ENCODE assay signal across 10 mouse cellular contexts in genomic region chr11:115638498-115639409, GRCm38 (mm10). TPM values are rescaled to one million over a fixed set of nuclear protein-coding genes. Genes with fewer than 3 reads are reported as not detected.
DNase-seq lines count a peak whose midpoint lies in the region; ATAC-seq lines count a peak whose summit lies in the region.
"Had no signal": no experiment of that assay in that cellular context is flagged by ENCODE, and none has a peak within 500 bp of the region (broad histone marks: within the 10 kb centered on the region; RNA-seq: fewer than 3 reads in every experiment).

No protein-coding gene starts in this region.

- H3K9ac ChIP-seq in kidney, embryonic 14.5 days (ENCODE audit: low read depth, low read length), result no peak overlapping the region
- H3K9ac ChIP-seq: forebrain, embryonic 15.5 days; stomach, embryonic 15.5 days had no signal

- no peaks in the 10 kb centered on the region for H3K4me1 ChIP-seq in kidney, embryonic 14.5 days (ENCODE audit: control insufficient read depth, insufficient read depth, low read length)
- H3K4me1 ChIP-seq: forebrain, embryonic 15.5 days had no signal

- H3K9me3 ChIP-seq in kidney, embryonic 14.5 days (ENCODE audit: control insufficient read depth, low read length), result no peaks in the 10 kb centered on the region
- H3K9me3 ChIP-seq: forebrain, embryonic 15.5 days; stomach, embryonic 15.5 days had no signal

- DNase-seq in kidney, postnatal 36 days, result no peak
- peak; percentile 49 for DNase-seq in CD4-positive helper T cell, adult 2 months (ENCODE audit: low read depth, low spot score)
- peak; percentile 29 for DNase-seq in c-Kit-positive CD71-negative TER-119-negative erythroid progenitor cells, embryonic 14.5 days (ENCODE audit: low read depth)
- no peak for DNase-seq in urinary bladder, adult 18-20 months (ENCODE audit: low spot score in 2 of 2)
- no peak for DNase-seq in heart, postnatal 25 days (ENCODE audit: low spot score)

- H3K36me3 ChIP-seq in kidney, embryonic 14.5 days (ENCODE audit: control insufficient read depth, insufficient read depth, low read length), result no peaks in the 10 kb centered on the region
- H3K36me3 ChIP-seq in macrophage (ENCODE audit: inconsistent target), result peaks cover 5% of the 10 kb centered on the region; the same call in 1 of the 2 replicates
- H3K36me3 ChIP-seq: stomach, embryonic 15.5 days had no signal

- H3K79me2 ChIP-seq in macrophage (ENCODE audit: inconsistent target), result no peaks in the 10 kb centered on the region; the same call in 1 of the 2 replicates

- no peak overlapping the region for H3K4me3 ChIP-seq in kidney, embryonic 14.5 days (ENCODE audit: low read length)
- H3K4me3 ChIP-seq in macrophage (ENCODE audit: inconsistent target), result no peak overlapping the region
- H3K4me3 ChIP-seq: forebrain, embryonic 15.5 days; stomach, embryonic 15.5 days had no signal

- no peak; the same call in 1 of the 2 replicates for ATAC-seq in kidney, embryonic 14.5 days (ENCODE audit: low FRiP score, low TSS enrichment)
- no peak for ATAC-seq in frontal cortex, adult (ENCODE audit: low TSS enrichment)
- ATAC-seq: forebrain, embryonic 15.5 days had no signal

- intact Hi-C loops in heart, postnatal 25 days (cut with DNase I), result no loop called here

- peak overlapping the region; percentile 38; the same call in 1 of the 2 replicates for H3K27ac ChIP-seq in kidney, embryonic 14.5 days (ENCODE audit: low read depth, low read length)
- H3K27ac ChIP-seq in macrophage, result peak overlapping the region; percentile 80
- H3K27ac ChIP-seq: forebrain, embryonic 15.5 days; stomach, embryonic 15.5 days had no signal

- H3K4me2 ChIP-seq in kidney, embryonic 14.5 days (replicated peaks; ENCODE audit: low read depth, low read length), result no peak overlapping the region
- H3K4me2 ChIP-seq: forebrain, embryonic 15.5 days; stomach, embryonic 15.5 days had no signal

- H3K27me3 ChIP-seq in kidney, embryonic 14.5 days (ENCODE audit: control insufficient read depth, insufficient read depth, low read length), result no peaks in the 10 kb centered on the region
- H3K27me3 ChIP-seq: forebrain, embryonic 15.5 days; stomach, embryonic 15.5 days had no signal

- WGBS in kidney, embryonic 14.5 days, result 61% methylated on average over 5 of the region's 5 CpGs
- WGBS in macrophage (ENCODE audit: missing documents), result 45% methylated on average over 5 of the region's 5 CpGs

RNA-seq across cellular contexts. Expression of gene Slc25a19, which starts 10.7 kb away (rescaled TPM):
- polyA plus RNA-seq in kidney, embryonic 14.5 days (2014; fragmentation: Nextera tagmentation; extraction: Ambion mirVana), result 35.3 and 40.8 TPM in 2 replicates
- 10 to 100 TPM; 11.5 to 92.4 (median 48.7) TPM for total RNA-seq in macrophage (2018; cell fraction: chromatin; rRNA removed)
- total RNA-seq in macrophage (2018; cell fraction: cytosol; rRNA removed), result 10 to 100 TPM in 25 of 26 experiments, 1 to 10 TPM in 1; 8.4 to 30.4 (median 22.0) TPM
- 10 to 100 TPM; 15.6 to 83.5 (median 39.5) TPM for total RNA-seq in macrophage (2018; cell fraction: nucleus; rRNA removed)
- 14.9 to 26.4 TPM (median 17.0 TPM) in 3 replicates for polyA plus RNA-seq in macrophage (2018)
- total RNA-seq in heart, postnatal 25 days (2021), result 10 to 100 TPM; 41.6 to 45.9 TPM

RNA-seq across cellular contexts. Expression of gene Mif4gd, which starts 26.0 kb away (rescaled TPM):
- 33.3 and 33.6 TPM in 2 replicates for polyA plus RNA-seq in kidney, embryonic 14.5 days (2014; fragmentation: Nextera tagmentation; extraction: Ambion mirVana)
- total RNA-seq in macrophage (2018; cell fraction: chromatin; rRNA removed), result 10 to 100 TPM; 17.5 to 86.6 (median 58.6) TPM
- 10 to 100 TPM; 38.8 to 58.2 (median 50.4) TPM for total RNA-seq in macrophage (2018; cell fraction: cytosol; rRNA removed)
- 100 to 1,000 TPM in 1 of 26 experiments, 10 to 100 TPM in 25; 30.6 to 102 (median 72.1) TPM for total RNA-seq in macrophage (2018; cell fraction: nucleus; rRNA removed)
- polyA plus RNA-seq in macrophage (2018), result 24.9 to 57.5 TPM (median 29.7 TPM) in 3 replicates
- total RNA-seq in heart, postnatal 25 days (2021), result 10 to 100 TPM; 45.5 to 56.9 TPM

RNA-seq across cellular contexts. Expression of gene Gga3, which starts 34.9 kb away (rescaled TPM):
- polyA plus RNA-seq in kidney, embryonic 14.5 days (2014; fragmentation: Nextera tagmentation; extraction: Ambion mirVana), result 14.4 and 22.7 TPM in 2 replicates
- 100 to 1,000 TPM in 17 of 26 experiments, 10 to 100 TPM in 9; 46.6 to 225 (median 115) TPM for total RNA-seq in macrophage (2018; cell fraction: chromatin; rRNA removed)
- 10 to 100 TPM; 12.4 to 32.6 (median 22.4) TPM for total RNA-seq in macrophage (2018; cell fraction: cytosol; rRNA removed)
- total RNA-seq in macrophage (2018; cell fraction: nucleus; rRNA removed), result 100 to 1,000 TPM in 5 of 26 experiments, 10 to 100 TPM in 21; 28.6 to 160 (median 60.7) TPM
- polyA plus RNA-seq in macrophage (2018), result 15.8 to 69.3 TPM (median 37.7 TPM) in 3 replicates
- 10 to 100 TPM; 20.9 to 24.5 TPM for total RNA-seq in heart, postnatal 25 days (2021)

RNA-seq across cellular contexts. Expression of gene Mrps7, which starts 35.0 kb away (rescaled TPM):
- 99.7 and 100 TPM in 2 replicates for polyA plus RNA-seq in kidney, embryonic 14.5 days (2014; fragmentation: Nextera tagmentation; extraction: Ambion mirVana)
- total RNA-seq in macrophage (2018; cell fraction: chromatin; rRNA removed), result 10 to 100 TPM in 12 of 26 experiments, 1 to 10 TPM in 14; 2.4 to 16.2 (median 8.0) TPM
- 10 to 100 TPM; 21.8 to 37.3 (median 29.2) TPM for total RNA-seq in macrophage (2018; cell fraction: cytosol; rRNA removed)
- 10 to 100 TPM in 18 of 26 experiments, 1 to 10 TPM in 8; 7.1 to 24.1 (median 11.5) TPM for total RNA-seq in macrophage (2018; cell fraction: nucleus; rRNA removed)
- polyA plus RNA-seq in macrophage (2018), result 21.1 to 35.5 TPM (median 25.6 TPM) in 3 replicates
- total RNA-seq in heart, postnatal 25 days (2021), result 10 to 100 TPM; 74.0 to 82.3 TPM

Comparison
In these comparisons a context has a peak if more than half of its experiments do, and no peak if none do; other contexts are left out.
1. DNase-seq: peak in CD4-positive helper T cell, adult 2 months (single experiment) and c-Kit-positive CD71-negative TER-119-negative erythroid progenitor cells, embryonic 14.5 days (single experiment); none in kidney, postnatal 36 days (0 of 2), urinary bladder, adult 18-20 months (0 of 2) and heart, postnatal 25 days (single experiment).